Mouse (Mus musculus) midbrain, embryonic 16.5 days (tissue): ENCODE data around the gene Ccl26. TPM values are rescaled to one million over a fixed set of nuclear protein-coding genes. Genes with fewer than 3 reads are reported as not detected.
"Not testable (repeated sequence)": the region's sequence is repeated elsewhere in the genome, so short reads cannot be mapped to it uniquely, and the experiment has no call there.

Experiments
- ATAC-seq: fragments of 200-750 bp; cut with Nextera tagmentation; 2 replicates; pipeline ENCODE4 v1.8.0; 2017; ENCODE audit warnings: moderate TSS enrichment
- H3K27ac ChIP-seq: fragments of 300-500 bp; sonication (generic); 2 replicates; pipeline ENCODE4 v1.5.1; 2014; ENCODE audit warnings: mild to moderate bottlenecking, low read length, mixed read lengths
- H3K27me3 ChIP-seq: fragments of 300-500 bp; sonication (generic); 2 replicates; pipeline ENCODE4 v1.6.1; 2014; ENCODE audit warnings: low read depth, low read length, mixed read lengths; ENCODE audit not compliant: control insufficient read depth, insufficient read depth
- H3K36me3 ChIP-seq: fragments of 300-500 bp; sonication (generic); 2 replicates; pipeline ENCODE4 v1.6.1; 2014; ENCODE audit warnings: mild to moderate bottlenecking, low read length, moderate library complexity, mixed read lengths; ENCODE audit not compliant: control insufficient read depth, insufficient read depth
- H3K4me1 ChIP-seq: fragments of 300-500 bp; sonication (generic); 2 replicates; pipeline ENCODE4 v1.6.1; 2014; ENCODE audit warnings: mild to moderate bottlenecking, low read length, mixed read lengths; ENCODE audit not compliant: control insufficient read depth, insufficient read depth
- H3K4me2 ChIP-seq: fragments of 300-500 bp; sonication (generic); 2 replicates; pipeline ENCODE4 v1.6.1; 2014; ENCODE audit warnings: mild to moderate bottlenecking, low read length, mixed read lengths
- H3K4me3 ChIP-seq: fragments of 300-500 bp; sonication (generic); 2 replicates; pipeline ENCODE4 v1.5.1; 2014; ENCODE audit warnings: low read depth, mild to moderate bottlenecking, low read length, moderate library complexity, mixed read lengths
- H3K9ac ChIP-seq: fragments of 300-500 bp; sonication (generic); 2 replicates; pipeline ENCODE4 v1.6.1; 2014; ENCODE audit warnings: low read depth, low read length, mixed read lengths
- H3K9me3 ChIP-seq: fragments of 300-500 bp; sonication (generic); replicated peaks from 2 replicates; pipeline ENCODE4 v1.6.1; 2014; ENCODE audit warnings: mild to moderate bottlenecking, low read length, mixed read lengths; ENCODE audit not compliant: control insufficient read depth, poor library complexity, severe bottlenecking
- WGBS: fragments of 180-500 bp; shearing (Covaris S2); extraction: QIAGEN DNeasy Blood & Tissue Kit; methylation state at CpG from one replicate; pipeline ENCODE4 v1.1.7; 2014; 5-methylcytosine and 5-hydroxymethylcytosine counted together
- polyA plus RNA-seq: library from polyadenylated mRNA; unstranded; fragments of >200 nt; fragmentation: Nextera tagmentation; extraction: Ambion mirVana; gene quantifications from 2 replicates; pipeline ENCODE4 v1.2.1, GENCODE M21; 2015

Gene Ccl26
- not detected in 2 replicates for polyA plus RNA-seq

GRCm38 (mm10) chr5:135563469-135563868 lies at the start of gene Ccl26:
Gene Ccl26, minus strand, starts transcription at chr5:135563569.
- no peak within 1 kb of the TSS for H3K4me3 ChIP-seq
- no peak within 1 kb of the TSS for H3K4me2 ChIP-seq
- no peak within 1 kb of the TSS for H3K27ac ChIP-seq
- no peaks in the 10 kb centered on the region for H3K36me3 ChIP-seq
- H3K4me1 ChIP-seq = no peaks in the 10 kb centered on the region
- WGBS = 87% methylated on average over 3 of the region's 3 CpGs
- H3K9me3 ChIP-seq = no peaks in the 10 kb centered on the region
- no peak within 1 kb of the TSS for H3K9ac ChIP-seq
- no peak for ATAC-seq
- H3K27me3 ChIP-seq = no peaks in the 10 kb centered on the region

GRCm38 (mm10) chr5:135609794-135610193 lies 46.4 kb upstream of the Ccl26 start:
- ATAC-seq = no peak
- 64% methylated on average over 4 of the region's 4 CpGs for WGBS
- H3K27ac ChIP-seq = no peak overlapping the region
- no peak overlapping the region for H3K9ac ChIP-seq
- H3K4me3 ChIP-seq = no peak overlapping the region
- no peaks in the 10 kb centered on the region for H3K36me3 ChIP-seq
- no peaks in the 10 kb centered on the region for H3K4me1 ChIP-seq
- no peaks in the 10 kb centered on the region for H3K27me3 ChIP-seq
- 0 out of 2 replicates have a peak, but pooled peaks cover 3% of the 10 kb centered on the region for H3K9me3 ChIP-seq
- H3K4me2 ChIP-seq = no peak overlapping the region

GRCm38 (mm10) chr5:135607581-135607980 lies 44.2 kb upstream of the Ccl26 start:
- no peak overlapping the region for H3K27ac ChIP-seq
- no peaks in the 10 kb centered on the region for H3K36me3 ChIP-seq
- peaks cover 9% of the 10 kb centered on the region for H3K9me3 ChIP-seq
- WGBS = 51% methylated on average over 1 of the region's 1 CpGs
- no peaks in the 10 kb centered on the region for H3K27me3 ChIP-seq
- no peak overlapping the region for H3K9ac ChIP-seq
- no peak overlapping the region for H3K4me3 ChIP-seq
- H3K4me2 ChIP-seq = no peak overlapping the region
- no peaks in the 10 kb centered on the region for H3K4me1 ChIP-seq
- ATAC-seq = no peak

GRCm38 (mm10) chr5:135606717-135607116 lies 43.3 kb upstream of the Ccl26 start:
- no CpG with 5 or more reads among the region's 1 CpGs for WGBS
- not testable (repeated sequence) for H3K9ac ChIP-seq, H3K27me3 ChIP-seq, H3K27ac ChIP-seq, ATAC-seq, H3K4me1 ChIP-seq, H3K36me3 ChIP-seq, H3K4me3 ChIP-seq, H3K4me2 ChIP-seq, H3K9me3 ChIP-seq

GRCm38 (mm10) chr5:135604643-135605042 lies 41.3 kb upstream of the Ccl26 start:
- H3K4me1 ChIP-seq, H3K4me3 ChIP-seq, H3K36me3 ChIP-seq, ATAC-seq, H3K27me3 ChIP-seq, H3K4me2 ChIP-seq, H3K27ac ChIP-seq, H3K9me3 ChIP-seq, H3K9ac ChIP-seq: not testable (repeated sequence)
- WGBS = no CpG with 5 or more reads among the region's 1 CpGs

- ATAC-seq = no peak
- Histone ChIP-seq H3K9me3 (no peaks in the 10 kb centered on the region), H3K4me1 (no peaks in the 10 kb centered on the region), H3K36me3 (no peaks in the 10 kb centered on the region), H3K27ac (no peak overlapping the region), H3K4me2 (no peak overlapping the region), H3K4me3 (no peak overlapping the region), H3K9ac (no peak overlapping the region), H3K27me3 (no peaks in the 10 kb centered on the region)
- WGBS = 81% methylated on average over 10 of the region's 12 CpGs
Measured at GRCm38 (mm10) chr5:135589996-135590784, 26.8 kb upstream of the Ccl26 start.

- Histone ChIP-seq H3K36me3 (no peaks in the 10 kb centered on the region), H3K9ac (no peak overlapping the region), H3K9me3 (no peaks in the 10 kb centered on the region), H3K27me3 (no peaks in the 10 kb centered on the region), H3K4me2 (no peak overlapping the region), H3K27ac (no peak overlapping the region), H3K4me1 (no peaks in the 10 kb centered on the region), H3K4me3 (no peak overlapping the region)
- ATAC-seq = no peak
- 89% methylated on average over 4 of the region's 4 CpGs for WGBS
Measured at GRCm38 (mm10) chr5:135587764-135588163, 24.4 kb upstream of the Ccl26 start.

GRCm38 (mm10) chr5:135585691-135586090 lies 22.3 kb upstream of the Ccl26 start:
- Histone ChIP-seq H3K36me3 (no peaks in the 10 kb centered on the region), H3K27me3 (no peaks in the 10 kb centered on the region), H3K9me3 (no peaks in the 10 kb centered on the region), H3K27ac (no peak overlapping the region), H3K4me2 (no peak overlapping the region), H3K4me3 (no peak overlapping the region), H3K4me1 (no peaks in the 10 kb centered on the region), H3K9ac (no peak overlapping the region)
- ATAC-seq = no peak
- 91% methylated on average over 8 of the region's 8 CpGs for WGBS

- H3K9me3 ChIP-seq = no peaks in the 10 kb centered on the region
- WGBS = 82% methylated on average over 4 of the region's 4 CpGs
Measured at GRCm38 (mm10) chr5:135582330-135582729, 19.0 kb upstream of the Ccl26 start.

More at GRCm38 (mm10) chr5:135582330-135582729, 19.0 kb upstream of the Ccl26 start:
- H3K4me3 ChIP-seq = no peak overlapping the region
- no peak overlapping the region for H3K9ac ChIP-seq
- H3K27me3 ChIP-seq = no peaks in the 10 kb centered on the region
- no peaks in the 10 kb centered on the region for H3K4me1 ChIP-seq
- no peak overlapping the region for H3K27ac ChIP-seq
- H3K4me2 ChIP-seq = no peak overlapping the region
- no peak for ATAC-seq
- H3K36me3 ChIP-seq = no peaks in the 10 kb centered on the region
